Mouse (Mus musculus) kidney, adult 2 months (tissue): Measurements from ENCODE around the gene Fam53b.

ENCODE experiments used
- CTCF ChIP-seq: fragments of 200-500 bp; conservative IDR thresholded peaks from 2 replicates; pipeline ENCODE4 v1.5.1; 2011; ENCODE audit warnings: low read depth, mild to moderate bottlenecking, control low read depth, low read length, moderate library complexity, mixed read lengths; ENCODE audit not compliant: insufficient read depth, insufficient read length
- POLR2A ChIP-seq: fragments of 200-500 bp; IDR thresholded peaks from one replicate; pipeline ENCODE4 v1.6.1; 2011; ENCODE audit warnings: low read depth, low read length, control low read depth

GRCm38 (mm10) chr7:132787022-132787421 lies 26.7 kb downstream of the Fam53b start:
- TF ChIP-seq CTCF (no peak), POLR2A (no peak)
